Mouse (Mus musculus): ENCODE measurements at regions not wholly inside any gene's neighbourhood (a gene's known extent, or its start where the extent isn't known, plus 50 kb on each side); places are given as distances from the start of the nearest gene placed in this dataset.

DNA sequence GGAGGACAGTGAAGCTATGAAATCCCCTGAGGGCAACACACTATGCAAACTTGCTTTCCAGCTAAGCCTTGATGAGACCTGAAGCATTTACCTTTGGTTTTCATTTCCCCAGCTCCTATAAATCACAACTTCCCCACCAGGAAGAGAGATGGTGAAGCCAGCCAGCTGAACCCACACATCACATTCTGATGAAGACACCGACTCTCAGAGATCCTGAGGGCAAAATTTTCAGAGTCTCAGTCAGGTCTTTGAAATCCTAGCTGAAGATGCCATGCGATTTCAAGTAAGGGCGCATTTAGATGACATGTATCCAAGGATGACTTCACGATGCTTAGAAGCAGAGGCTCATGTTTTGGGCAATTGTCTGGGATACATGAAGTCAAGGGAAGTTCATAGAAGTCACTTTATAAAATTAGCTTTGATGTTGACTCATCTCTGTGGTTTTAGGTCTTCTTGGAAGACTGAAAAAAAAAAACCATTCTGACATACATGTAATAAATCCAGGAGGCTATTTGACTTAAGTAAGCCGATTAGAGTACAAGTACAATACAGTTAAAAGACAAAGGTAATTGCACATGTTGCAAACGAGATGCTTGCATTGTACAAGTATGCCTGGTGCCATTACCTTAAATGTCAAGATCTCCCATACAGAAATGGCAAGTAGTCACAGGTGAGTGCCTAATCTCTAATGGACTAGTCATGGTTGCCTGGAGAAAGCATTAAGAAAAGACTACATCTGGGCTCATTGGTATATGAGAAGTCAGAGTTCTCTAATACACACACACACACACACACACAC, 391.1 kb upstream of the Prickle1 start:
- TF ChIP-seq CTCF (IDR thresholded peaks at IDR 0.05; ENCODE audit: borderline replicate concordance, control insufficient read depth, extremely low read depth, insufficient read depth, low read length, poor library complexity) (no peak), POLR2A (IDR thresholded peaks at IDR 0.05; ENCODE audit: control insufficient read depth, extremely low read depth, insufficient read depth, low read length, poor library complexity) (no peak)
